Mouse (Mus musculus) kidney, adult 2 months (tissue): ENCODE data around the gene Phc1.
"Not testable (repeated sequence)": the region's sequence is repeated elsewhere in the genome, so short reads cannot be mapped to it uniquely, and the experiment has no call there.

Experiments
- CTCF ChIP-seq: fragments of 200-500 bp; conservative IDR thresholded peaks from 2 replicates; pipeline ENCODE4 v1.5.1; 2011; ENCODE audit warnings: low read depth, mild to moderate bottlenecking, control low read depth, low read length, moderate library complexity, mixed read lengths; ENCODE audit not compliant: insufficient read depth, insufficient read length
- POLR2A ChIP-seq: fragments of 200-500 bp; IDR thresholded peaks from one replicate; pipeline ENCODE4 v1.6.1; 2011; ENCODE audit warnings: low read depth, low read length, control low read depth

DNA sequence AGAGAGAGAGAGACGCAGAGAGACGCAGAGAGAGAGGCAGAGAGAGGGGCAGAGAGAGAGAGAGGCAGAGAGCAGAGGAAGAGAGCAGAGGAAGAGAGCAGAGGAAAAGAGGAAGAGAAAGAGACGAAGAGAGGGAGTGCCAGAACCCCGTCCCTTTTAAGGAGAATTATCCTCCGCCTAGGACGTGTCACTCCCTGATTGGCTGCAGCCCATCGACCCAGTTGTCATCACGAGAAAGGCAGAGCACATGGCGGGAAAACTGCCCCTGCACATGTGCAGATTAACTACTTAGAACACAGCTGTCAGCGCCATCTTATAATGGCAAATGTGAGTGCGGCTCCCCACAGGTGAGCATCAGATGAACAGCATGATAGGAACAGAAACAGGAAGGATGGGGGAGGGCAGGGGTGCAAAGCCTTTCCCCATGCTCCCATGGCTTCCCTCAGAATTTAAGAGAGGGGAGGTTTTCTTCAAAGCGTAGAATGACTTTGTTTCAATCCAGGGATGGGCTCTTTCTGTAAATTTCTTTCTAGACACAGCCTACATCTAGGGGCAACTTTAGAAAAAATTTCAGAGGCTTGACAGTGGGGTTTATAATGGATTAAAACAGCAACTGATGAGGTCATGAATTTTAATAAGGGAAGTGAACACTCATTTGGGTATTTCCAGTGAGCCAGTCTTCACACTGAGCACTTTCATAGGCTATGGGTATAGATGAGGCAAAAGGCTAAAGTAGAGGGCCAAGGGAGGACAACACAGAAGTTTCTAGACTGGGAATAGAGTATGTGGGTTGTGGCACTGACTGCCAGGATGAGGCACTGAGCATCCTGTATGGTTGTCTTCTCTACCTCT is 47.0 kb upstream of the Phc1 start:
- TF ChIP-seq POLR2A, CTCF: not testable (repeated sequence)
